Mouse (Mus musculus): ENCODE results near the gene Grid2. TPM values are rescaled to one million over a fixed set of nuclear protein-coding genes. Genes with fewer than 3 reads are reported as not detected.

Grid2 gene
- polyA plus RNA-seq, 3 experiments from 2014 or later = 0.11 to 0.16 TPM; not detected in 1

GRCm38 (mm10) chr6:64073406-64073805, 817.7 kb downstream of the Grid2 start:
- ATAC-seq = no peak

- ATAC-seq = no peak
Measured at GRCm38 (mm10) chr6:64077911-64078310, 822.2 kb downstream of the Grid2 start.

- no peak for ATAC-seq
Measured at GRCm38 (mm10) chr6:64098662-64099061, 843.0 kb downstream of the Grid2 start.

- no peak for ATAC-seq
Measured at GRCm38 (mm10) chr6:64114594-64114993, 858.9 kb downstream of the Grid2 start.

GRCm38 (mm10) chr6:64136275-64136674, 880.6 kb downstream of the Grid2 start:
- ATAC-seq = no peak

- ATAC-seq = no peak
Measured at GRCm38 (mm10) chr6:64148613-64149012, 892.9 kb downstream of the Grid2 start.

- ATAC-seq = no peak
Measured at GRCm38 (mm10) chr6:64174995-64175612, 919.4 kb downstream of the Grid2 start.

- ATAC-seq = no peak
Measured at GRCm38 (mm10) chr6:64193646-64194045, 938.0 kb downstream of the Grid2 start.

- ATAC-seq = no peak
Measured at GRCm38 (mm10) chr6:64202396-64203122, 946.9 kb downstream of the Grid2 start.

- no peak for ATAC-seq
Measured at GRCm38 (mm10) chr6:64236351-64236750, 980.7 kb downstream of the Grid2 start.

- ATAC-seq = no peak
Measured at GRCm38 (mm10) chr6:64240526-64240925, 984.9 kb downstream of the Grid2 start.

GRCm38 (mm10) chr6:64245951-64246350, 990.3 kb downstream of the Grid2 start:
- no peak for ATAC-seq

GRCm38 (mm10) chr6:64251041-64251440, 995.4 kb downstream of the Grid2 start:
- ATAC-seq = no peak

GRCm38 (mm10) chr6:64263517-64263916, 1007.8 kb downstream of the Grid2 start:
- ATAC-seq = no peak

- ATAC-seq = no peak
Measured at GRCm38 (mm10) chr6:64264224-64264623, 1008.5 kb downstream of the Grid2 start.

GRCm38 (mm10) chr6:64274319-64275114, 1018.8 kb downstream of the Grid2 start:
- no peak for ATAC-seq

GRCm38 (mm10) chr6:64279927-64280326, 1024.3 kb downstream of the Grid2 start:
- no peak for ATAC-seq

GRCm38 (mm10) chr6:64293761-64294160, 1038.1 kb downstream of the Grid2 start:
- ATAC-seq = no peak

GRCm38 (mm10) chr6:64297633-64298032, 1042.0 kb downstream of the Grid2 start:
- no peak for ATAC-seq

- ATAC-seq = no peak
Measured at GRCm38 (mm10) chr6:64304709-64305476, 1049.2 kb downstream of the Grid2 start.

- no peak for ATAC-seq
Measured at GRCm38 (mm10) chr6:64308631-64309030, 1053.0 kb downstream of the Grid2 start.

GRCm38 (mm10) chr6:64313132-64313531, 1057.5 kb downstream of the Grid2 start:
- no peak for ATAC-seq

GRCm38 (mm10) chr6:64326936-64327335, 1071.3 kb downstream of the Grid2 start:
- ATAC-seq = no peak

Measured in inflammation-experienced regulatory T-cells, adult 6 months (primary cell).